Mouse (Mus musculus) right cerebral cortex, postnatal 4 days (tissue): ENCODE results near the gene Ppp6r2.

Experiments
- DNase-seq: peaks from one replicate; pipeline ENCODE4 v3.0.0-alpha.2; 2022

Gene Ppp6r2

DNA sequence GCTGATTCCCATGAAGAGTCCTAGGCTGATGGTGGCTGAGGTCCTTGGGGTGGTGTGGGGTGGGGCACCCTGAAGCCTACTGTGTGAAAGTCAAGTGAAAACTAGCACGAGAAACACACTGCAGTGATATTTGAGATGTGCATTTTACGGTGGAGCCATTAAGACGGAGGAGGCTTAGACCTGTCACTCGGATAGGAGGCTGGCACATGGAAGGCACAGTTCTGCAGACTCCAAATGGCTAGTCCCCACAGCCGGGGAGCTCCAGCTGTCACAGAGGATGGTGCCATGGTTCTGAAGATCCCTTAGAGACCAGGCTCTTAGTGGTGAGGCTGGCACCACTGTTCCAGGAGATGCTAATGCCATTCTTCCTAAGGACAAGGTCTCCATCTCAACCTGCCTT lies 28.5 kb upstream of the Ppp6r2 start:
- no peak for DNase-seq

DNA sequence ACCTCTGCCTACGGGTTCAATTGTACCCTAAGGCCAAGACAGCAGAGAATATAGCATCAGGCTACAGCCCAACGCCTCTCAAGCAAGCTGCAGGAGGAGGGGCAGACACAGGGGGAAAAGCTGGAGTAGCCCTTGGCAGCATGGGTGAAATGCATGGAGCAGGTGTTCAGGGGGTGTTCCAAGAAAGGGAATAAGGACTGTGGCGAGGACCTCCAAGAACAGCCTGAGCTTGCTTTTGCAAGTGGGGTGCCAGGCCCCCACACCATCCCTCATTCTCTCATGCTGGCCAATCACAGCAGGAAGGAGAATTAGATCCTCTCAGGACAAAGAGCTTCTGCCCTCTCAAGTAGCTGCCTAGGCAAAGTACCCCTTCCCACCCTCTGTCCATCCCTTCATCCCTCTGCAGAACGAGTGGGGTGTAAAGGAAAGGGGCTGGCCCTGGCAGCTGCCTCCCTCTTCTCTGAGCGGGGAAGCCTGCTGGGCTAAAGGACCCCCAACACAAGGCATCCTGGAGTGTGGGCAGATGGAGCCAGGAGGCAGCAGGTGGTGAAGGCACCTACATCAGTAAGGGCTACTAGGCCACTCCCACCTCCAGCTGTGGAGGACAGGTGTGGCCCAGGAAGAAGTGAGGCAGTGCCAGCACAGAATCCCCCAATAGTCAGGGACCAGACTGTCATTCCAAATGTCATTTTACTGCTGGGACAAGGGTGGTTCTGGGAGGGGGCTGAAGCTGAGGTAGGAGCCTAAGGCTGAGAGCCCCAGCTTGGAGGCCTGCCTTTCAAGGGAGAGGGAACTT lies 27.0 kb upstream of the Ppp6r2 start:
- no peak for DNase-seq

DNA sequence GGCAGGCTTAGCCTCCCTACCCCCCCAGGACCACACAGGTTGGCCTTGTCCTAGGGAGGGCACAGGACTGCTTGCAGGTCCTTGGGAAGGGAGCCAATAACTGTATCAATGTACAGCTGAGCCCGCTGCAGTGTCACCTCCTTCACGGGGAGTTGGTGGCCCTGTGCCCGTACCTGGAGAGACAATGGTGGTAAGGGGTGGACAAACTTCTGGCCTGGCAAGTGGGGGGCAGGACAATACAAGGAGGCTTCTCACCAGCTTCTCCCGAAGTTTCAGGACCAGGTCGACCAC lies 26.5 kb upstream of the Ppp6r2 start:
- no peak for DNase-seq

DNA sequence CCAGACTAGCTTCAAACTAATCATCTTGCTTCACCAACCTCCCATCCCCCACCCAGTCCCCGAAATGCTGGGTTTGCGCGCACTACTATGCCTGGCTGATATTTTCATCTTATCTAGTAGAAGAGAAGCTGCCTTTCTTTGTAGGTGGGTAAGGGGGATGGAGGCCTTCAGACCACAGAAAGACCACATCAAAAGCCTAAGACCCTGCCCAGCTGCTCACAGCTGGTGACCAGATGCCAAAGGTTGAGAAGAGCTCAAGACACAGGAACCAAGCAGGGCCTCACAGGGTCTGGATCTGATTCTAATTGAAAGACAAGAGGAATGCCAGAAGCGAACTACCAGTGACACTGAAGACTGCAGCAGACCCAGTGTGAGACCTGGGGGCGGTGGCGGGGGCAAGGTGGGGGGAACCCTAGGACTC lies 16.1 kb upstream of the Ppp6r2 start:
- no peak for DNase-seq

DNA sequence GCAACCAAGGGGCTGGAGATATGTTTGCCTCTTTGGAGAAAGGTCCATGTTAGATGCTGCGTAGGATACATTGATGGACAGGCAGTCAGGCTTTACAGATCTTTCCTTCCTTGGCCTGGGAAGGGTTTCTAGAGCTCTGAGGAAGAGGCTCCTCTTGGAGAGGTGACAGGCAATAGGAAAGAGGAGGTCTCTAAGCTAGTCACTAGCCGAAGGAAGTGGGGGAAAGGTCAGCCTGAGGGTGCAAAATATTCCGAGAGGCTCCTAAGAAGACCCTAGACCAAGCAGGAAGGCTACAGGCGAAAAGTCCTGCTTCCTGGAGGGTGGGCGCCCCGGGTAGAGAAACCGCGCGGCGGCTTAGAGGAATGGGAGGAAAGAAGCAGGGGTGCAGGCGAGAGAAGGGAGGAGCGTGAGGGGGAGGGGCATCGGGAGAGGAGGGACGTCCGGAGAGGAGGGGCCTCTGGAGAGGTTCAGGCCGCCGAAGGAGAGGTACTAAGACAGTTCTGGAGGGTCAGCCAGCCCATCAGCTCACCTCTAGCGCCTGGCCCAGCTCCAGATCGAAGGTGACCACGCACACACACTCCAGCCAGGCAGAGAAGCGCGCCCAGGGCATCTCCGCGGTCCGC lies 15.6 kb upstream of the Ppp6r2 start:
- peak; percentile 89 for DNase-seq

DNA sequence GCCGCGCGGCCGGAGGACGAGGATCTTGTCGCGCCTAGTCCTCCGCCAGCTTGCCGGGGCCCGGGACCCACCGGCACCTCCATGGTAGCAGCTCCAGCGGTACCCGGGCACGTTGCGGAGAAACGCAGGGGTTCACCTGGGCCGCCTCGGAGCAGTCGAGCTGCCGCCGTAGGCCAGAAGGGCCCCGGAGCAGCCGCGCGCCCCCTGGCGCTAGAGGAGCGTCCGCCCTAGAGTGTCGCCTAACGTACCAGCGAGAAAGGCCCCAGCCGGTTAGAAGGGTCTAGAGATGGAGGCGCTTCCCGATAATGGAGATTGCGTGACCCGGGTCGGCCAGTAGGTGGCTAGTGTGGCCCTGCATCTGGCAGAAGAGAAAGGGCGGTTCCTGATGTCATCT lies 15.0 kb upstream of the Ppp6r2 start, which contains the start of gene Dennd6b:
Gene Dennd6b (minus strand): TSS at position 184 of the 394 bp plus-strand sequence.
- DNase-seq = peak; percentile 96

DNA sequence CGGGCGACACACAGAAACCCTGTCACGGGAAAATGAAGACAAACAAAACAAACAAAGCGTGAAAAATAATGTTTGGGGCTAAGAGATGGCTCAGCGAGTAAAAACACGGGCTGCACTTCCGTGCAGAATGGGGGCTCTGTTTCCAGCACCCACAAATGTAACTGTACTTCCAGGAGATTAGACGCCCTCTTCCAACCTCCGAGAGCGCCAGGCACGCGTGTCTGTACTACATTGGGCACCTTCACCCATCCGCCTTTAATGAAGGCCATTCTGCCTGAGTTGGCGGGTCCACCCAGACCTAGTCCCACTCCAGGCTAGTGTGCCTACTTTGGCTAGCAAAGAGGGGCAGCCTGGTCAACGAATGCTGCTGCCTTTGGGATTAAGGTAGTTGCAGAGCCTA lies 14.3 kb upstream of the Ppp6r2 start:
- no peak for DNase-seq

DNA sequence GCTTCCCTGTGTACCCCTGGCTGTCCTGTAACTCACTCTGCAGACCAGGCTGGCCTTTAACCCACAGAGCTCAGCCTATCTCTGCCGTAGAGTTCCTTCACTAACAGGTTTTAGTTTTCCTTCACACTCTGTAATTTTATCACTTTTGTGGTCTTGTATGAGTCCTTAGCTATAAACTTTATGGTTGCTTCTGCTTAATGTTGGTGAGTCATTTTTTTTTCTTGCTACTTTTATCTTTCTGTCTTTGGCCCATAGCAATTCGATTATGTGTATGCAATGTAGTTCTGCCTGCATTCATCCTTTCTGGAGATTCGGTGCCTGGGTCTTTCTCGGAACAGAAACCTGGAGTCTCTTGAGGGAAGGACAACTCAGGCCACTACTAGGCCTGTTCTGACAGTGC lies 3.9 kb upstream of the Ppp6r2 start:
- no peak for DNase-seq

DNA sequence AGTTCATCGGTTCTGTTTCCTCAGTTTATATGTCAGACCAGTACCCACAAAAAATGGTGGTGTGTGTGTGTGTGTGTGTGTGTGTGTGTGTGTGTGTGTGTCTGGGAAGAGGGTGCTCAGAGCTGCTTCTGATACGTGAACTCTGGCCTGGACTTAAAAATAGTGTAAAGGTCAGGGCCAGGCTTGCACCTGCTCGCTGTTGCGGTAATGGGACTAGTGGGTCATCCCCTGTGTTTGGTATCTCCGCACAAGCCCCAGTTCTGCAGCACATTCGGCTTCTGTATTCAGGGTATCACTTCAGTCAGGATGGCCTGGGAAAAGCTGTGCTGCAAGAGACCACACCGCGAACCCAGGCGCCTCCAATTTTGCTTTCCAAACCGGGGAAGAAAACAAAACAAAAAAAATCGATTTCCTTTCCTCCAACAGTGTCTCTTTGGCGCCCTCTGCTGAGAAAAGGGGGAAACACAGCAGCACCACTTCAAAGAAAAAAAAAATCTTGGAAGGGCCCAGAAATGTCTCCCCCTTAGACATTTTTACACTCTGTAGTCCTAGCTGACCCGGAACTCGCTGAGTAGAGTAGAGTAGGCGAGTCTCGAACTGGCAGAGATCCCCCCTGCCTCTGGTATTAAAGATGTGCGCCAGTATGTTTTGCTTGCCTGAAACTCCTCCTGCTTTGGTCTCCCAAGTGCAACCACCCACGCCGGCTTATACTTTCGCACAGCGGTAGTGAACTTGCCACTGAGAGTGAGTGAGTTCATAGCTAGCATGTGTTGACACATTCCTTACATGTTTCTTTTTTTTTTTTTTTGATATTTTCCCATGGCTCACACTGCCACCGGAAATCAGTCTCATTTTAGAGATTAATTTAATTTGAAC lies 1.2 kb upstream of the Ppp6r2 start:
- peak; percentile 95 for DNase-seq

DNA sequence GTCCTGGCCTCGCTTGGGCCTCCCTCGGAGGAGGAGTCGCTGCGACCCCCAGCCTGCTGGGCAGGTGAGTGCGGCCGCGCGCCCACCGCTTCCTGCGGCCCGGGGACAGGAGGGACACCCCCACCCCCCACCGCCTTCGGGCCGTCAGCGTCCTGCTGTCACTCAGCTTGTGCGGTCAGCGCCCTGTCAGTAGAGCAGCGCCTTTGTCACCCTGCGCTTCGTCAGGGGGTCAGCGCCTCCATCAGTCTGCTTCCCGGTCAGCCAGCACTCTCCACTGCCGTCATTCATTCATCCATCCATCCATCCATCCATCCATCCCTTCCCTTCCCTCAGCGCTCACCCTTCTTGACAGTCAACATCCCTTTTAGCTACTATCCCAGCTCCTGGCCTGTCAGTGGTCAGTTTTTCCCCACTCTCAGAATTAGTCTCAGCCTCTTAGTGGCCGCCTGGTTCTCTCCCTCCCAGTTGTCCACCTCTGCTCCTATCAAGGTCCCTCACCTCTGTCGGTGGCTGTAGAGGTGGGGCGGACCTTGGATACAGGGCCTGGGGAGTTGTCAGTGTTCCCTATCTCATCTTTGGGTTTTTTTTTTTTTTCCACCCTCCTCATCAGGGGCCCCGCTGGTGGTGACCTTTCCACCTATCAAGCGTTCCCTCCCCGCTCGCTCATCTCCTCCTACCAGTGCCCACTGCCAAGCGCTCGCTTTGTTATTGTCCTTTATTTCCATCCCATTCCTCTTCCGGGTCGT lies 536 bp downstream of the Ppp6r2 start:
- peak; percentile 12 for DNase-seq

DNA sequence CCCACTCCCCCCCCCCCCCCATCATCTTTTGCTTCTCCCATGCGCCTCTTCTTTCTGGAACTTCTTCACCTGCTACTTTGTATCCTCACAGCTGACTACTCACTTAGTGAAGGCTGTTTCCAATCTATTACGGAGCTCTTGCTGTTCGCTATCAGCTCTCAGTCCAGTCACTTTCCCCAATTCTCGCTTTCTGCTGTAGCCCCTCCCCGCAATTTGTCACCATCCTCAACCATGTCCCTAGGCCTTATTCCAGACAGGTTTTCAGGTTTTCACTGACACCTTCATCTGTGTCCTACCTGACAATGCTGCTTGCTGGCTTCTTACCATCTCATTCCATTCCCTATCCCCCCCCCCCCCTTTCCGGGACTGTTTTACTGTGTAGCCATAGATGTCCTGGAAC lies 1.1 kb downstream of the Ppp6r2 start:
- no peak for DNase-seq

DNA sequence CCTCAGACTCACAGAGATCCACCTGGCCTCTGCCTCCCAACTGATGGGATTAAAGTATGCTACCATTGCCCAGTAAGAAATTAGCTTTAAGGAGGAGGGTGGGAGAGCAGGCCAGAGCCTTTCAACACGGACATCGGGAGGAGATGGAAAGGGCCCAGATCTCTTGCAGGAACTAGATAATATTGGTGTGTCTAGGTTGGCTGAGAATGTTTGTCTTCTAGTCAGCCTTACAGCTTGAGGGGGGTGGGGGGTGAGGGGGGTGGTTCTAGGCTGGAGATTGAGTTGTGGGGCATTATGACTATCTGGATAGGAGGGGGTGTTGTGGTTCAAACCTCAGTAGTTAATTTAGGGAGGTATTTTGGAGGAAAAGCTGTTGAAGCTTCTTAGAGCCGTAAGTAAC lies 2.2 kb downstream of the Ppp6r2 start:
- no peak for DNase-seq

DNA sequence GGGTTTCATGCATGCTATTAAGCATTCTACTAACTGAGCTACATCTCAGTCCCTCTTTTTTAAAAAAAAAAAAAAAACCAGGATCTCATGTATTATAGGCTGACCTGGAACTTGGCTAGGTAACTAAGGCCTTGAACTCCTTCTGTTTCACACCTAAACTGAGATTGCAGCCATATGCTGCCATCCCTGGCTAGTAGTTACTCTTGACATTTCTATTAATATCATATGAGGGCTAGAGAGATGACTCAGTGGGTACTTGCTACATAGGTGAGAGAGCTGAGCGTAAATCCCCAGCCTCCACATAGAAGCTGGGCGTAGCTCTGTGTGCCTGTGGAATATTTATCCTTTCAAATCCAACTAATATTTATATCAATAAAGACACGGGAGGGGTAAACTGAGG lies 3.6 kb downstream of the Ppp6r2 start:
- no peak for DNase-seq

DNA sequence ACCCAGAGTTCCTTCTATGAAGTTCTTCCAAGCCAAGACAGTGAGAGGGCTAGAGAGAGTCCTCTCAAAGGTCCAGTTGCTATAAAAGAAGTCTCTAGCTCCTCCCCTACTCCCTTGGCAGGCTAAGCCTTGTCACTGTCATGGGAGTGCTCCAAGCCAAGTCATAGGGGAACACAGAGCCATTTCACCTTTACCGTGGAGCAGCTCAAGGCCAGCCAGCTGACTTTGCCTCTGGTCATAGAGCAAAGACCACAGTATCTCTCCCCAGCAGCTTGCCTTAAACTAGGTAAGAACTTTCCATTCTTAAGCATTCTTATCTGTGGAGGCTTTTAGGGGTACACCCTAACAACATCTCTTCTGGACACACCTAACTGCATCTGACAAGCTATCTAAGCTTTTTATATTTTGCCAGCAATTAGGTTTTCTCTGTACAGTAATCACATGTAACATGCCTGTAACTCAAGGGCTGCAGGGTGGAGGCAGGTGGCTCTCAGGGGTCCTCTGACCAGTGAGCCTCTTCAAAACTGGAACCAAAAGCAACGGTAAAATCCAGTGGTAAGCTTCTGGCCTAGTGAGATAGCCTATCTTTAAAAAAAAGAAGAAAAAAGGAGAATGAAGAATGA lies 4.4 kb downstream of the Ppp6r2 start:
- DNase-seq = no peak

DNA sequence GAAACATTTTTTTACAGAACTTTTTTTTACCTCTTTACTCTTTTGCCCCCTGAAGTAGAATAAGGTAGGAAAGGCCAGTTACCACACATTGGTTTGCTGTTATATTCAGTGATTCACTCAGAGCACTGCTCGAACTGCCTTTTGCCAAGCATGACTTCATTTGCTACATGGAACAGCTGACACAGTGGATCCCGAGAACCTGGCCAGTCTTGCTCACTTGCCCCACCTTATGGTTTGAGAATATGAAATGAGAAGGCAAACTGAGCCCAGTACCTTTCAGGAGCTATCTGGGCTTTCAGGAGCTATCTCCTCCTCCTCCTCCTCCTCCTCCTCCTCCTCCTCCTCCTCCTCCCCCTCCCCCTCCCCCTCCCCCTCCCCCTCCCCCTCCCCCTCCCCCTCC lies 22.2 kb downstream of the Ppp6r2 start:
- DNase-seq = no peak

DNA sequence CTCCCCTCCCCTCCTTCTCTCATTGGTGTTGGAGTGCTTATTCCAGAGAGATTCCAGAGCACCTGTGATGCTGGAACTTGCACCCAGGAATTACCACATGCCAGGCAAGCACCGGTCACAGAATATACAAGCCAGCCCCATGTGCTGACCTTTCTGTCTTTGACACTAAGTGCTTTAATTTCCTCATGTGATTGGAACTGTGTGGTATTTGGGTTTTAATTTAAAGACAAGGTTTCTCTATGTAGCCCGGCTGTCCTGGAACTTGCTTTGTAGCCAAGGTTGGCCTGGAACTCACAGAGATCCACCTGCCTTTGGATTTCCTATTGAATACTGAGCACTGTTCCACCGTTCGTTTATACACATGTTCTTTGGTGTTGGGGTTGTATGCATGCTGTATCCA lies 22.7 kb downstream of the Ppp6r2 start:
- no peak for DNase-seq

DNA sequence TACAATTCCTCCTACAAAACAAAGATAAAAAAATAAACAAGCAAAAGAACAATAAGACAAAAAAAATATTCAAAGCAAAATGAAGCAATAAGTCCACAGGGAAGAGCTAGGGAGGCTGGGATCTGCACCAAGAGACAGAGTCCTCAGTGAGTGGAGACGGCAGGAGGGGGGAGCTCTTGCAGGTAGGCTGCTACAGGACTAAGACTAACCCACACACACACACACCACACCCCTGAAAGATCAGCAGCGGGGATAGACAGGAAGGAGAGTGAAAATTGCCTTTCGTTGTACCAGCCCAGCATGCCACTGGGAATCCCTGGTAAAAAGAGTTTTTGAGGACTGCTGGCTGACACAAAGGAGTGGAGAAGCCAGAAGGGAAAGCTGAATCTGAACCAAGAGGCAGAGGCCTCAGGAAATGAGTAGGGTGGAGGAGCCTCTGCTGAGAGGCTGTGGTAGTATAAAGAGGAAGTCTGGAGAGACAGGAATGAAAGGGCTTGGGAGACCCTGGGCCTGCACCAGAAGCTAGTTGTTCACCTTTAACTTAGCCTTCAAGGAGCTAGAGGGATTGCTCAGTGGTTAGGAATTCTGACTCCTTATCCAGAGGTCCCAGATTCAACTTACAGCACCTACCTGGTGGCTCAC lies 28.5 kb downstream of the Ppp6r2 start:
- no peak for DNase-seq

DNA sequence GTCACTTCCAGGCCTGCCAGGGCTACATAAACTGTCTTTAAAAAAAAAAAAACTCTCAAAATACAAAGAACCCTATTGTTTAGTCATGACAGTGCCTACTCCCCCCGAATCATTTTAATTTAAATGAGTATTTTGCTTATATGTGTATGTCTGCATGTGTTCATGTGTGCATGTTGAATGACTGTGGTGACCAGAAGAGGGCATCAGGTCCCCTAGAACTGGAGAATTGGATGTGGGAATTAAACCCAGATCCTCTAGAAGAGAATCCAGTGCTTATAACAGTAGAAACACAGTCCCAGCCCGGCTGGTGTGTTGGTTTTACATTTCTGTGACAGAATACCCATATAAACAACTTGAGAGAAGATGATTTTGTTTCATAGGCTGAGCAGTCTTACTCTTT lies 29.7 kb downstream of the Ppp6r2 start:
- DNase-seq = no peak

DNA sequence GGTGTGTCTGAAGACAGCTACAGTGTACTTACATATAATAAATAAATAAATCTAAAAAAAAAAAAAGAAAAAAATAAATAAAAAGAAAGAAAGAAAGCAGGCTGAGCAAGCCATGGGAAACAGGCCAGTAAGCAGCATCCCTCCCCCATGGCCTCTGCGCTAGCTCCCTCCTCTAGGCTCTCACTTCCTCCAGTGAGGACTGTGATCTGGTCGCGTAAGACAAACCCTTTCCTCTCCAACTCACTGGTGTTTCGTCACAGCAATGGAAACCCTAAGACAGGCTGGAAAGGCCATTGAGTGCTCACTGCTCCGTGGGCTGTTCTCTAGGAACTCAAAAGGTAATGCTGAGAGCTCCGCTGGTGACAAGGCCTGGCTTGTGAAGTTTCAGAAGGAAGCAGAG lies 37.7 kb downstream of the Ppp6r2 start:
- DNase-seq = no peak

DNA sequence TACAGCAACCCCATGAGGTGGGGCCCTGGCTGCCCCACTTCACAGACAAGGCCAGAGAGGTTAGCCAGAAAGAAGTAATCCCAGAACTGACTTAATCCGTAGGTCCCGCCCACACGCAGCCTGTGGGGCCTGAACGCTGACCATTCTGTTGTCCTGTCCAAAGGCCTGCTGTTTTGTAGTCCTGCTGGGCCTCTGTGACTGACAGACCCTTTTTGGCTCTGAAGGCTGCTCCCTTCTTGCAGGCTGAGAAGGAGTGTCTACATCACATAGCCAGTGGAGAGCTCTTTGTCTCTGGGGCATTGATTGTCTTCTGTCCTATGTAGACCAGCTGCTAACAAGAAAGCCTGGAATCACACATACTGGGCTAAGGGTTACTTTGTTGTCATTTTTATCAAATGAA lies 44.0 kb downstream of the Ppp6r2 start:
- DNase-seq = no peak

DNA sequence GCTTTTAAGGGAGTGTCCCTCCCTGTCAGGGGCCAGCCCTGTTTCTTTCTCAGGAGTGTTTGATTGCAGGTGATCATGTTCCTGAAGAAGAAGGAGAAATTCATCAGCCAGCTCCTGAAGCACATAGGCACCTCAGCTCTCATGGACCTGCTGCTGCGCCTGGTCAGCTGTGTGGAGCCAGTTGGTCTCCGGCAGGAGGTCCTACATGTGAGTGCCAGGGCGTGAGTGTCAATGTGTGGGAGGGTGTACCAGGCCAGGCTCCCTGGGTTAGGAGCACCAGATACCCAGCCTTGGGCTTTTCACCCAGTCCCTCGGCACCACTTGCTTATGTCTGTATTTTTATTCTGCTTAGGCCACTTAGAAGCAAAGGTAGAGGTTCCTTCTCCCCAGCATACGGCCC lies 47.6 kb downstream of the Ppp6r2 start:
- DNase-seq = no peak

DNA sequence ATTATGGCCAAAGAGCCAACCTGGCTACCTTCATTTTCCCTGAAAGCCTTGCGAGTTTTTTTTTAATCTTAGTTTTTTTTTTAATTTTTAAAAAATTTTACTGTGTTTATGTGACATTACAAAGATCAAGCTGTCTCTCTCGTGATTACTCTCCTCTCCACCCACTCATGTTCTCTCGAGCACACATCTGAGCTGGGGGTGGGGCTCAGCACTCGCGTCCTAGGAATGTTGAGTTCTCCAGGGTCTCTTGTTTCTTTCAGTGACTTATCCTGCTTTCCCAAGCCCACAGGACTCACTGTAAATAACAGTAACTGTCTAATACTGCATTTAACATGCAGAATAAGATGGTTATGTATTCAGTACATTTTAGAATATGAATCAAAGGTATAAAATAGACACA lies 53.1 kb downstream of the Ppp6r2 start:
- no peak for DNase-seq
